Mouse (Mus musculus) layer of hippocampus, adult 9-11 months (tissue): ENCODE results near the gene Med29.
"Not testable (repeated sequence)": the region's sequence is repeated elsewhere in the genome, so short reads cannot be mapped to it uniquely, and the experiment has no call there.

Experiments
- DNase-seq: peaks from one replicate; pipeline ENCODE4 v3.0.0; 2022

The Med29 gene

GRCm38 (mm10) chr7:28393272-28393951, 904 bp upstream of the Med29 start:
- DNase-seq, result no peak

- no peak for DNase-seq
Measured at GRCm38 (mm10) chr7:28390331-28390730, 2.2 kb downstream of the Med29 start.

- DNase-seq, result not testable (repeated sequence)
Measured at GRCm38 (mm10) chr7:28387384-28387783, 5.1 kb downstream of the Med29 start.

GRCm38 (mm10) chr7:28386877-28387276, 5.6 kb downstream of the Med29 start:
- DNase-seq, result not testable (repeated sequence)

- peak; percentile 79 for DNase-seq
Measured at GRCm38 (mm10) chr7:28386462-28386861, 6.0 kb downstream of the Med29 start.

GRCm38 (mm10) chr7:28386007-28386406, 6.5 kb downstream of the Med29 start:
- DNase-seq, result peak; percentile 91

- no peak for DNase-seq
Measured at GRCm38 (mm10) chr7:28385196-28385595, 7.3 kb downstream of the Med29 start.

- DNase-seq, result no peak
Measured at GRCm38 (mm10) chr7:28384162-28384561, 8.3 kb downstream of the Med29 start.

- no peak for DNase-seq
Measured at GRCm38 (mm10) chr7:28383606-28384005, 8.9 kb downstream of the Med29 start.

- DNase-seq, result peak; percentile 94
Measured at GRCm38 (mm10) chr7:28382981-28383396, 9.5 kb downstream of the Med29 start.

- DNase-seq, result no peak
Measured at GRCm38 (mm10) chr7:28382347-28382951, 10.1 kb downstream of the Med29 start.

- DNase-seq, result peak; percentile 75
Measured at GRCm38 (mm10) chr7:28381938-28382337, 10.6 kb downstream of the Med29 start.

- no peak for DNase-seq
Measured at GRCm38 (mm10) chr7:28381017-28381790, 11.3 kb downstream of the Med29 start.

GRCm38 (mm10) chr7:28380237-28381016, 12.1 kb downstream of the Med29 start, which contains the start of gene Zfp36:
Zfp36 (minus strand) TSS chr7:28380253.
- no peak for DNase-seq

GRCm38 (mm10) chr7:28378769-28379651, 13.5 kb downstream of the Med29 start:
- DNase-seq, result peak; percentile 92

GRCm38 (mm10) chr7:28378066-28378690, 14.3 kb downstream of the Med29 start:
- no peak for DNase-seq

- DNase-seq, result no peak
Measured at GRCm38 (mm10) chr7:28377190-28378065, 15.1 kb downstream of the Med29 start.

GRCm38 (mm10) chr7:28376011-28376771, 16.3 kb downstream of the Med29 start:
- no peak for DNase-seq

GRCm38 (mm10) chr7:28375176-28375921, 17.2 kb downstream of the Med29 start:
- peak; percentile 88 for DNase-seq
